In the genomic region with DNA sequence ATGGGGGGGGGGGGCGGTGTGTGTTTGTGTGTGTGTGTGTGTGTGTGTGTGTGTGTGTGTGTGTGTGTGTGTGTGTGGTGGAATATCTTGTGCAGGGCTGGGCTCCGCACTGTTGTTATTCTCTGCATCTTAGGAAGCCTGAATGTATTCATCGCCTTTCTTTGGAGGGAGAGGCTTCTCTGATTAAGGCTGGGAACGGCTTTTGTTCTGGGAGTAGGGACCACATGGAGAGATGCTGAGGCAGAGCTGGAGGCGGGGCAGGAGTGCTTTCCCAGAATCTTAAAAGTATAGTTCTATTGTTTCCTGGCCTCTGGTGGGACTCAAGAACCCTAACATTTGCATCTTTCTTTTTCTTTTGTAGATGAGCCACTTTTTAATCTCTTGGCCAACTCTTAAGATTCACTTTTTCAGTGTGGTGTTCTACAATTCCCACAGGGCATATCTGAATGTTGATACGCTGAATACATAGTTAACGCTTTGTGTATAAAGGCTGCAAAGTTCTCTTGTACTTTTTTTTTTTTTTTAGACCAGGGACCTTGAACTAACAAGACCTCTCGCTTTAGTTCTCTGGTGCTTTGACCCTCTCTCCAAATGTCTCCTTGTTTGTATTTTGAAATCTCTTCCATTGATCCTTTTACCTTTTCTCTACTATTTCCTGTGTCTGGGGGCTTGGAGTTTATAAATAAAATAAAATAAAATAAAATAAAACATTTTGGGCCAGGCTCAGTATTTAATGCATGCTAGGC, we compare ENCODE assay signal across 27 mouse cellular contexts. TPM values are rescaled to one million over a fixed set of nuclear protein-coding genes. Genes with fewer than 3 reads are reported as not detected.
DNase-seq lines count a peak whose midpoint lies in the region; ATAC-seq and TF ChIP-seq lines count a peak whose summit lies in the region.
"Had no signal": no experiment of that assay in that cellular context is flagged by ENCODE, and none has a peak within 500 bp of the region (broad histone marks: within the 10 kb centered on the region; RNA-seq: fewer than 3 reads in every experiment).

No protein-coding gene starts in this region.

- H3K9me3 ChIP-seq in hindbrain, embryonic 11.5 days (ENCODE audit: control insufficient read depth, low read length) = no peaks in the 10 kb centered on the region
- H3K9me3 ChIP-seq in hindbrain, postnatal 0 days (ENCODE audit: low read length) = no peaks in the 10 kb centered on the region
- H3K9me3 ChIP-seq in forebrain, embryonic 12.5 days = no peaks in the 10 kb centered on the region
- no peaks in the 10 kb centered on the region for H3K9me3 ChIP-seq in midbrain, embryonic 16.5 days (replicated peaks; ENCODE audit: control insufficient read depth, low read length, poor library complexity, severe bottlenecking)
- H3K9me3 ChIP-seq: G1E; limb, embryonic 15.5 days had no signal

- H3K4me3 ChIP-seq in hindbrain, embryonic 11.5 days (ENCODE audit: low read depth, low read length) = no peak overlapping the region
- no peak overlapping the region for H3K4me3 ChIP-seq in hindbrain, postnatal 0 days (ENCODE audit: low read length)
- no peak overlapping the region for H3K4me3 ChIP-seq in forebrain, embryonic 12.5 days (replicated peaks)
- no peak overlapping the region for H3K4me3 ChIP-seq in midbrain, embryonic 16.5 days (ENCODE audit: low read depth, low read length)
- H3K4me3 ChIP-seq: gastrocnemius, adult 2 months; limb, embryonic 15.5 days had no signal

- H3K4me2 ChIP-seq in hindbrain, embryonic 11.5 days (replicated peaks; ENCODE audit: low read depth, low read length) = no peak overlapping the region
- no peak overlapping the region for H3K4me2 ChIP-seq in hindbrain, postnatal 0 days (ENCODE audit: low read depth, low read length)
- H3K4me2 ChIP-seq in forebrain, embryonic 12.5 days = no peak overlapping the region
- H3K4me2 ChIP-seq in midbrain, embryonic 16.5 days (ENCODE audit: low read length) = no peak overlapping the region
- H3K4me2 ChIP-seq: hindbrain, embryonic 14.5 days; limb, embryonic 15.5 days had no signal

- no peaks in the 10 kb centered on the region for H3K4me1 ChIP-seq in hindbrain, embryonic 11.5 days (replicated peaks; ENCODE audit: control insufficient read depth, insufficient read depth, low read length)
- H3K4me1 ChIP-seq in hindbrain, postnatal 0 days (ENCODE audit: insufficient read depth, low read length) = no peaks in the 10 kb centered on the region
- peaks cover 5% of the 10 kb centered on the region for H3K4me1 ChIP-seq in forebrain, embryonic 12.5 days
- no peaks in the 10 kb centered on the region for H3K4me1 ChIP-seq in midbrain, embryonic 16.5 days (ENCODE audit: control insufficient read depth, insufficient read depth, low read length)
- H3K4me1 ChIP-seq: limb, embryonic 15.5 days had no signal

- H3K27me3 ChIP-seq in hindbrain, embryonic 11.5 days (ENCODE audit: control insufficient read depth, insufficient read depth, low read length) = no peaks in the 10 kb centered on the region
- H3K27me3 ChIP-seq in hindbrain, postnatal 0 days (ENCODE audit: insufficient read depth, low read length) = no peaks in the 10 kb centered on the region
- no peaks in the 10 kb centered on the region for H3K27me3 ChIP-seq in forebrain, embryonic 12.5 days
- no peaks in the 10 kb centered on the region for H3K27me3 ChIP-seq in midbrain, embryonic 16.5 days (ENCODE audit: control insufficient read depth, insufficient read depth, low read depth, low read length)
- H3K27me3 ChIP-seq: limb, embryonic 15.5 days had no signal

- no peak overlapping the region for H3K9ac ChIP-seq in hindbrain, embryonic 11.5 days (ENCODE audit: low read depth, low read length)
- no peak overlapping the region for H3K9ac ChIP-seq in hindbrain, postnatal 0 days (replicated peaks; ENCODE audit: low read length)
- H3K9ac ChIP-seq in forebrain, embryonic 12.5 days = no peak overlapping the region
- H3K9ac ChIP-seq in midbrain, embryonic 16.5 days (ENCODE audit: low read depth, low read length) = no peak overlapping the region
- H3K9ac ChIP-seq: hindbrain, embryonic 14.5 days; limb, embryonic 15.5 days had no signal

- WGBS in hindbrain, embryonic 11.5 days = 16% methylated on average over 7 of the region's 8 CpGs
- 28% methylated on average over 7 of the region's 8 CpGs for WGBS in hindbrain, postnatal 0 days
- WGBS in forebrain, embryonic 12.5 days = 14% methylated on average over 7 of the region's 8 CpGs
- 18% methylated on average over 7 of the region's 8 CpGs for WGBS in midbrain, embryonic 16.5 days

- peak overlapping the region; percentile 42; the same call in 1 of the 2 replicates for H3K27ac ChIP-seq in hindbrain, embryonic 11.5 days (ENCODE audit: low read depth, low read length)
- no peak overlapping the region for H3K27ac ChIP-seq in hindbrain, postnatal 0 days
- H3K27ac ChIP-seq in forebrain, embryonic 12.5 days = peak overlapping the region; percentile 73
- H3K27ac ChIP-seq in midbrain, embryonic 16.5 days (ENCODE audit: low read length) = no peak overlapping the region
- H3K27ac ChIP-seq: gastrocnemius, adult 2 months; hindbrain, embryonic 14.5 days; kidney, postnatal 0 days; limb, embryonic 15.5 days had no signal

- peak; percentile 73 for ATAC-seq in hindbrain, embryonic 11.5 days (ENCODE audit: low FRiP score)
- no peak for ATAC-seq in hindbrain, postnatal 0 days
- peak; percentile 80 for ATAC-seq in forebrain, embryonic 12.5 days (ENCODE audit: low FRiP score)
- 0 out of 2 replicates have a peak, but pooled peaks have one; percentile 28 for ATAC-seq in midbrain, embryonic 16.5 days

- DNase-seq in hindbrain, embryonic 11.5 days (ENCODE audit: low spot score) = peak; percentile 28
- no peak for DNase-seq in hindbrain, postnatal 0 days (ENCODE audit: low spot score)
- DNase-seq in testis, postnatal 14 days (ENCODE audit: low spot score) = peak; percentile 27
- no peak for DNase-seq in testis, postnatal 10 days (ENCODE audit: low spot score)
- DNase-seq in heart, postnatal 4 days = no peak
- no peak for DNase-seq in kidney, postnatal 4 days
- DNase-seq: adrenal gland, adult 2 months; B cell, adult 2 months; cerebellum, adult 11 months; cerebellum, postnatal 25 days; gastrocnemius, adult 2 months; heart, adult 18-20 months; kidney, adult 11 months; layer of hippocampus, adult 9-11 months; lung, adult 18-20 months; right cerebral cortex, postnatal 4 days; thymus, postnatal 36 days had no signal

- no peak for TF ChIP-seq CTCF in hindbrain, postnatal 0 days (IDR thresholded peaks at IDR 0.05; ENCODE audit: low read depth)

- H3K36me3 ChIP-seq in hindbrain, embryonic 11.5 days (ENCODE audit: control insufficient read depth, insufficient read depth, low read length) = no peaks in the 10 kb centered on the region
- H3K36me3 ChIP-seq in hindbrain, postnatal 0 days (ENCODE audit: insufficient read depth, low read length) = no peaks in the 10 kb centered on the region
- H3K36me3 ChIP-seq in forebrain, embryonic 12.5 days (replicated peaks) = no peaks in the 10 kb centered on the region
- no peaks in the 10 kb centered on the region for H3K36me3 ChIP-seq in midbrain, embryonic 16.5 days (ENCODE audit: control insufficient read depth, insufficient read depth, low read length)
- H3K36me3 ChIP-seq: G1E; limb, embryonic 15.5 days had no signal

RNA-seq across cellular contexts. Expression of a gene that starts 4.5 kb away (rescaled TPM):
- polyA plus RNA-seq in hindbrain, embryonic 11.5 days (2014; fragmentation: Nextera tagmentation; extraction: Ambion mirVana) = not detected in 2 replicates
- 1.9 TPM in 1 of 2 replicates, not detected in the other for total RNA-seq in hindbrain, postnatal 0 days (2014; rRNA removed)
- polyA plus RNA-seq in hindbrain, postnatal 0 days (2015; fragmentation: Nextera tagmentation; extraction: Ambion mirVana) = 0.38 and 1.2 TPM in 2 replicates
- polyA plus RNA-seq in forebrain, embryonic 12.5 days (2016; fragmentation: Nextera tagmentation; extraction: Ambion mirVana) = 0.31 and 0.42 TPM in 2 replicates
- 0.56 and 0.58 TPM in 2 replicates for polyA plus RNA-seq in midbrain, embryonic 16.5 days (2015; fragmentation: Nextera tagmentation; extraction: Ambion mirVana)
- not detected for total RNA-seq in heart, postnatal 4 days (2021)
- total RNA-seq: adrenal gland, adult 2 months; G1E; gastrocnemius, adult 2 months; heart, adult 18-20 months; megakaryocyte-erythroid progenitor cell, adult 5-6 weeks had no signal
- polyA plus RNA-seq: adrenal gland, adult 2 months; embryonic facial prominence, embryonic 14.5 days; G1E; heart, embryonic 14.5 days; limb, embryonic 15.5 days had no signal

RNA-seq across cellular contexts. Expression of a gene that starts 35.9 kb away (rescaled TPM):
- polyA plus RNA-seq in hindbrain, embryonic 11.5 days (2014; fragmentation: Nextera tagmentation; extraction: Ambion mirVana) = 3.9 and 4.9 TPM in 2 replicates
- total RNA-seq in hindbrain, postnatal 0 days (2014; rRNA removed) = not detected in 2 replicates
- not detected in 2 replicates for polyA plus RNA-seq in hindbrain, postnatal 0 days (2015; fragmentation: Nextera tagmentation; extraction: Ambion mirVana)
- 0.87 and 0.97 TPM in 2 replicates for polyA plus RNA-seq in forebrain, embryonic 12.5 days (2016; fragmentation: Nextera tagmentation; extraction: Ambion mirVana)
- polyA plus RNA-seq in midbrain, embryonic 16.5 days (2015; fragmentation: Nextera tagmentation; extraction: Ambion mirVana) = 0.18 and 0.19 TPM in 2 replicates
- total RNA-seq in heart, postnatal 4 days (2021) = under 1 TPM in 1 of 2 experiments, not detected in 1; 0.14 TPM
- total RNA-seq: gastrocnemius, adult 2 months; heart, adult 18-20 months; left cerebral cortex, postnatal 10 days had no signal
- polyA plus RNA-seq: hindbrain, embryonic 14.5 days had no signal

Comparison
In these comparisons a context has a peak if more than half of its experiments do, and no peak if none do; other contexts are left out.
1. DNase-seq: peak in hindbrain, embryonic 11.5 days (single experiment) and testis, postnatal 14 days (single experiment); none in hindbrain, postnatal 0 days (single experiment), testis, postnatal 10 days (single experiment), heart, postnatal 4 days (single experiment) and kidney, postnatal 4 days (0 of 2).
2. H3K27ac ChIP-seq: peak in hindbrain, embryonic 11.5 days (single experiment) and forebrain, embryonic 12.5 days (single experiment); none in hindbrain, postnatal 0 days (single experiment) and midbrain, embryonic 16.5 days (single experiment).